Mouse (Mus musculus) limb, embryonic 14.5 days (tissue): ENCODE results near the gene Olfr1265. TPM values are rescaled to one million over a fixed set of nuclear protein-coding genes. Genes with fewer than 3 reads are reported as not detected.

Experiments used
- ATAC-seq: fragments of 200-750 bp; cut with Nextera tagmentation; 2 replicates; pipeline ENCODE4 v1.8.0; 2017; ENCODE audit warnings: low read depth, moderate number of reproducible peaks, moderate TSS enrichment; ENCODE audit not compliant: low FRiP score
- DNase-seq: peaks from one replicate; pipeline ENCODE4 v3.0.0-alpha.2; 2015; ENCODE audit warnings: low spot score
- H3K27ac ChIP-seq: fragments of 300-500 bp; sonication (generic); replicated peaks from 2 replicates; pipeline ENCODE4 v1.5.1; 2014; ENCODE audit warnings: low read depth, mild to moderate bottlenecking, low read length, moderate library complexity, mixed read lengths
- H3K27me3 ChIP-seq: fragments of 300-500 bp; sonication (generic); 2 replicates; pipeline ENCODE4 v1.6.1; 2014; ENCODE audit warnings: low read length, mixed read lengths; ENCODE audit not compliant: control insufficient read depth, insufficient read depth
- H3K36me3 ChIP-seq: fragments of 300-500 bp; sonication (generic); 2 replicates; pipeline ENCODE4 v1.6.1; 2014; ENCODE audit warnings: mild to moderate bottlenecking, low read length, moderate library complexity, mixed read lengths; ENCODE audit not compliant: control insufficient read depth, insufficient read depth
- H3K4me1 ChIP-seq: fragments of 300-500 bp; sonication (generic); 2 replicates; pipeline ENCODE4 v1.6.1; 2014; ENCODE audit warnings: antibody characterized with exemption, low read length, mixed read lengths; ENCODE audit not compliant: control insufficient read depth, insufficient read depth
- H3K4me2 ChIP-seq: fragments of 300-500 bp; sonication (generic); replicated peaks from 2 replicates; pipeline ENCODE4 v1.6.1; 2014; ENCODE audit warnings: low read depth, mild to moderate bottlenecking, low read length, moderate library complexity; ENCODE audit not compliant: severe bottlenecking
- H3K4me3 ChIP-seq: fragments of 300-500 bp; sonication (generic); replicated peaks from 2 replicates; pipeline ENCODE4 v1.5.1; 2014; ENCODE audit warnings: low read length
- H3K9ac ChIP-seq: fragments of 300-500 bp; sonication (generic); 2 replicates; pipeline ENCODE4 v1.6.1; 2014; ENCODE audit warnings: mild to moderate bottlenecking, low read depth, low read length, moderate library complexity; ENCODE audit not compliant: severe bottlenecking
- H3K9me3 ChIP-seq: fragments of 300-500 bp; sonication (generic); 2 replicates; pipeline ENCODE4 v1.6.1; 2016; ENCODE audit warnings: low read length; ENCODE audit not compliant: control insufficient read depth
- POLR2A ChIP-seq: fragments of 200-500 bp; IDR thresholded peaks from 2 replicates; pipeline ENCODE4 v1.8.0; 2012; ENCODE audit warnings: inconsistent platforms, mild to moderate bottlenecking, moderate library complexity, borderline replicate concordance; ENCODE audit not compliant: insufficient read depth, insufficient read length; ENCODE audit errors: extremely low read depth
- WGBS: fragments of 180-500 bp; shearing (Covaris S2); extraction: QIAGEN DNeasy Blood & Tissue Kit; methylation state at CpG from one replicate; pipeline ENCODE4 v1.1.7; 2014; 5-methylcytosine and 5-hydroxymethylcytosine counted together
- polyA plus RNA-seq, 2 experiments: library from polyadenylated mRNA; depleted of rRNA in 1 of 2; stranded (reverse) in 1 of 2; unstranded in 1 of 2; fragments of >200 nt; fragmentation: Nextera tagmentation in 1 of 2; extraction: Ambion mirVana in 1 of 2; gene quantifications; 2 replicates each; pipeline versions ENCODE4 v1.2.1 to v1.2.3; 2012 to 2014

Gene Olfr1265
- polyA plus RNA-seq (2012; rRNA removed) = not detected in 2 replicates
- polyA plus RNA-seq (2014; fragmentation: Nextera tagmentation; extraction: Ambion mirVana) = not detected in 2 replicates

- TF ChIP-seq POLR2A = no peak
- Histone ChIP-seq H3K36me3 (no peaks in the 10 kb centered on the region), H3K4me2 (no peak within 1 kb of the TSS), H3K4me3 (no peak within 1 kb of the TSS), H3K4me1 (no peaks in the 10 kb centered on the region), H3K27me3 (no peaks in the 10 kb centered on the region), H3K9ac (no peak within 1 kb of the TSS), H3K27ac (no peak within 1 kb of the TSS), H3K9me3 (no peaks in the 10 kb centered on the region)
- ATAC-seq (no peak), DNase-seq (no peak)
Measured at GRCm38 (mm10) chr2:90035037-90035436, at the start of gene Olfr1265. Olfr1265 (plus strand) TSS chr2:90035337.

- Histone ChIP-seq H3K4me1 (no peaks in the 10 kb centered on the region), H3K27ac (no peak within 1 kb of the TSS), H3K36me3 (no peaks in the 10 kb centered on the region), H3K9ac (no peak within 1 kb of the TSS), H3K4me2 (no peak within 1 kb of the TSS), H3K27me3 (no peaks in the 10 kb centered on the region), H3K4me3 (no peak within 1 kb of the TSS), H3K9me3 (no peaks in the 10 kb centered on the region)
- no peak for DNase-seq
- TF ChIP-seq POLR2A = no peak
- ATAC-seq = no peak
Measured at GRCm38 (mm10) chr2:89990921-89991320, 44.2 kb upstream of the Olfr1265 start, which contains the start of gene Olfr1261. Olfr1261 (plus strand) TSS chr2:89991221.

GRCm38 (mm10) chr2:89999845-90000244 lies 35.3 kb upstream of the Olfr1265 start, which contains the start of gene Olfr1262:
Olfr1262 (plus strand) TSS chr2:90000145.
- H3K4me3 ChIP-seq = no peak within 1 kb of the TSS
- TF ChIP-seq POLR2A = no peak

GRCm38 (mm10) chr2:90011831-90012230 lies 23.3 kb upstream of the Olfr1265 start, which contains the start of gene Olfr1263:
Olfr1263 (plus strand) TSS chr2:90012131.
- Histone ChIP-seq H3K9me3 (no peaks in the 10 kb centered on the region), H3K4me3 (no peak within 1 kb of the TSS), H3K4me2 (no peak within 1 kb of the TSS), H3K9ac (no peak within 1 kb of the TSS), H3K27ac (no peak within 1 kb of the TSS), H3K4me1 (no peaks in the 10 kb centered on the region), H3K36me3 (no peaks in the 10 kb centered on the region), H3K27me3 (no peaks in the 10 kb centered on the region)
- WGBS = 84% methylated on average over 2 of the region's 2 CpGs
- ATAC-seq (no peak), DNase-seq (no peak)
- no peak for TF ChIP-seq POLR2A

More at GRCm38 (mm10) chr2:89999845-90000244, 35.3 kb upstream of the Olfr1265 start, which contains the start of gene Olfr1262:
- Histone ChIP-seq H3K4me1 (no peaks in the 10 kb centered on the region), H3K9ac (no peak within 1 kb of the TSS), H3K36me3 (no peaks in the 10 kb centered on the region), H3K9me3 (no peaks in the 10 kb centered on the region), H3K27ac (no peak within 1 kb of the TSS), H3K27me3 (no peaks in the 10 kb centered on the region), H3K4me2 (no peak within 1 kb of the TSS)
- ATAC-seq (no peak), DNase-seq (no peak)

- H3K4me3 ChIP-seq = no peak within 1 kb of the TSS
- H3K4me1 ChIP-seq = no peaks in the 10 kb centered on the region
- H3K27ac ChIP-seq = no peak within 1 kb of the TSS
- no peak for DNase-seq
- no peak for ATAC-seq
- H3K9me3 ChIP-seq = no peaks in the 10 kb centered on the region
- no peaks in the 10 kb centered on the region for H3K36me3 ChIP-seq
- 37% methylated on average over 2 of the region's 2 CpGs for WGBS
- H3K9ac ChIP-seq = no peak within 1 kb of the TSS
- H3K27me3 ChIP-seq = no peaks in the 10 kb centered on the region
- TF ChIP-seq POLR2A = no peak
- H3K4me2 ChIP-seq = no peak within 1 kb of the TSS
Measured at GRCm38 (mm10) chr2:90025477-90025876, 9.7 kb upstream of the Olfr1265 start, which contains the start of gene Olfr1264. Olfr1264 (minus strand) TSS chr2:90025577.
